ENCODE assay signal across 8 mouse cellular contexts in genomic region chr1:92831188-92832001, GRCm38 (mm10). TPM values are rescaled to one million over a fixed set of nuclear protein-coding genes. Genes with fewer than 3 reads are reported as not detected.
A peak's percentile ranks its signal among the peaks of the same experiment; 100 is the strongest.
DNase-seq lines count a peak whose midpoint lies in the region; ATAC-seq lines count a peak whose summit lies in the region.

Gpc1 (plus strand) TSS chr1:92831645.

- peaks cover 4% of the 10 kb centered on the region for H3K27me3 ChIP-seq in intestine, embryonic 15.5 days (replicated peaks)

- peaks cover 20% of the 10 kb centered on the region; the same call in 1 of the 2 replicates for H3K4me1 ChIP-seq in intestine, embryonic 15.5 days (replicated peaks)

- DNase-seq in adipocyte (ENCODE audit: low spot score), result peak; percentile 58
- peak; percentile 92 for DNase-seq in embryo, embryonic 10 days (ENCODE audit: low spot score)
- DNase-seq in gastrocnemius, postnatal 36 days, result peak; percentile 72 to 73
- peak; percentile 90 for DNase-seq in left cerebral cortex, postnatal 14 days (ENCODE audit: low spot score in 2 of 2)
- peak; percentile 88 for DNase-seq in mesoderm, embryonic 11.5 days (ENCODE audit: low read depth, low spot score)
- peak; percentile 85 for DNase-seq in right cerebral cortex, postnatal 25 days

- WGBS in intestine, embryonic 15.5 days, result under 1% methylated on average over 64 of the region's 99 CpGs

- no peaks in the 10 kb centered on the region for H3K9me3 ChIP-seq in intestine, embryonic 15.5 days

- no peaks in the 10 kb centered on the region for H3K36me3 ChIP-seq in intestine, embryonic 15.5 days

- H3K9ac ChIP-seq in intestine, embryonic 15.5 days, result peak within 1 kb of the TSS; percentile 85

- ATAC-seq in intestine, embryonic 15.5 days, result peak; percentile 87
- no peak for ATAC-seq in erythroid progenitor cell, adult 5-6 weeks (replicated peaks; ENCODE audit: low FRiP score, poor library complexity, severe bottlenecking)

- H3K4me2 ChIP-seq in intestine, embryonic 15.5 days (replicated peaks), result peak within 1 kb of the TSS; percentile 97

- intact Hi-C loops in gastrocnemius, postnatal 36 days (cut with DNase I), result loop anchor here (1.0 to 5.0 kb wide), 2 partner anchors 59 to 127 kb away; no protein-coding TSS in a partner anchor
- intact Hi-C loops in left cerebral cortex, postnatal 14 days (cut with DNase I), result loop anchor here (5.0 to 10.0 kb wide), 2 partner anchors 217 to 309 kb away; partner anchors contain the start of gene Olfr12

- H3K27ac ChIP-seq in intestine, embryonic 15.5 days, result peak within 1 kb of the TSS; percentile 86

- H3K4me3 ChIP-seq in intestine, embryonic 15.5 days (replicated peaks), result peak within 1 kb of the TSS; percentile 72

RNA-seq across cellular contexts. Expression of gene Gpc1, which starts in this region (rescaled TPM):
- 100 to 1,000 TPM; 244 to 266 TPM for total RNA-seq in gastrocnemius, postnatal 36 days (2021)
- 36.8 and 37.7 TPM in 2 replicates for polyA plus RNA-seq in intestine, embryonic 15.5 days (2015; fragmentation: Nextera tagmentation; extraction: Ambion mirVana)
- total RNA-seq in left cerebral cortex, postnatal 14 days (2021), result 10 to 100 TPM; 73.9 to 88.5 TPM
- 4.0 and 8.4 TPM in 2 replicates for total RNA-seq in erythroid progenitor cell, adult 5-6 weeks (2015; ENCODE audit: low replicate concordance)
- 3.7 and 4.7 TPM in 2 replicates for total RNA-seq in erythroid progenitor cell, adult 5-6 weeks (2017; ENCODE audit: low replicate concordance)

Comparison
In these comparisons a context has a peak if more than half of its experiments do, and no peak if none do; other contexts are left out.
1. RNA of gene Gpc1 (total RNA-seq): 244 to 266 TPM in gastrocnemius, postnatal 36 days and 73.9 to 88.5 TPM in left cerebral cortex, postnatal 14 days; 3.7 to 8.4 TPM in erythroid progenitor cell, adult 5-6 weeks; every median in the first group is over 4 times any median in the second.
2. Peak in every context shown above with its lines, with median percentiles within 50 percentile points of each other: DNase-seq.